Mouse (Mus musculus) embryonic facial prominence, embryonic 10.5 days (tissue): ENCODE results near the gene Hdac9. TPM values are rescaled to one million over a fixed set of nuclear protein-coding genes. Genes with fewer than 3 reads are reported as not detected.

ENCODE experiments used
- DNase-seq: peaks from one replicate; pipeline ENCODE4 v3.0.0-alpha.2; 2017; ENCODE audit warnings: low spot score
- H3K27ac ChIP-seq: fragments of 300-500 bp; sonication (generic); replicated peaks from 2 replicates; pipeline ENCODE4 v1.5.1; 2016; ENCODE audit warnings: mild to moderate bottlenecking
- H3K27me3 ChIP-seq: fragments of 300-500 bp; sonication (generic); replicated peaks from 2 replicates; pipeline ENCODE4 v1.6.1; 2016; ENCODE audit warnings: low read depth, mild to moderate bottlenecking; ENCODE audit not compliant: poor library complexity, severe bottlenecking
- H3K36me3 ChIP-seq: fragments of 300-500 bp; sonication (generic); replicated peaks from 2 replicates; pipeline ENCODE4 v1.6.1; 2016; ENCODE audit warnings: mild to moderate bottlenecking, moderate library complexity
- H3K4me1 ChIP-seq: fragments of 300-500 bp; sonication (generic); 2 replicates; pipeline ENCODE4 v1.6.1; 2016
- H3K4me3 ChIP-seq: fragments of 300-500 bp; sonication (generic); 2 replicates; pipeline ENCODE4 v1.5.1; 2016; ENCODE audit warnings: mild to moderate bottlenecking, moderate library complexity
- H3K9me3 ChIP-seq: fragments of 300-500 bp; sonication (generic); 2 replicates; pipeline ENCODE4 v1.6.1; 2016; ENCODE audit warnings: mild to moderate bottlenecking
- WGBS: fragments of 180-500 bp; shearing (Covaris S2); methylation state at CpG from one replicate; pipeline ENCODE4 v1.1.7; 2016; 5-methylcytosine and 5-hydroxymethylcytosine counted together
- polyA plus RNA-seq: library from polyadenylated mRNA; unstranded; fragments of >200 nt; fragmentation: Nextera tagmentation; extraction: Ambion mirVana; gene quantifications from 2 replicates; pipeline ENCODE4 v1.2.1, GENCODE M21; 2016

Gene Hdac9
- polyA plus RNA-seq, 1 experiment from 2014 or later, result 3.5 TPM

DNA sequence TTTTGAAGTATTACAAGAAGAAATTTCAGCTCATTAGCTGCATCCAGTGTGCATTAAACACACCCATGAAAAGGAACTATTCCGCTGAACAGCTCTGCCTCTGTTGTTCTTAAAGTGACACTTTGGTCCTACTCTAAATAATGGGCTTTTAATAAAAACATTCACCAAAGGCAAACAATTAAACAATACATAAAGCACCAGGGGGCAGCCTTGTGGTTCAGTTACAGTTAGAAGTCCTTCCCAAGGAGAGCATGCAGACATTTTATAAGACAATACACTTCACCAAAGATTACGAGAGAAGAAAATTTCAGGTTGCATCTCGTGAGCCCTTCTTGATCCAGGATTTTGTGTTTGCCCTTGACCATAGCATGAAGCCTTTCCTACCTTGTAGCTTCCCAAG, 715.4 kb downstream of the Hdac9 start:
- 69% methylated on average over 3 of the region's 3 CpGs for WGBS
- H3K4me1 ChIP-seq, result peaks cover 44% of the 10 kb centered on the region
- no peaks in the 10 kb centered on the region for H3K27me3 ChIP-seq
- no peak overlapping the region for H3K4me3 ChIP-seq
- no peaks in the 10 kb centered on the region for H3K36me3 ChIP-seq
- peak; percentile 13 for DNase-seq
- H3K9me3 ChIP-seq, result no peaks in the 10 kb centered on the region
- H3K27ac ChIP-seq, result peak overlapping the region; percentile 80

DNA sequence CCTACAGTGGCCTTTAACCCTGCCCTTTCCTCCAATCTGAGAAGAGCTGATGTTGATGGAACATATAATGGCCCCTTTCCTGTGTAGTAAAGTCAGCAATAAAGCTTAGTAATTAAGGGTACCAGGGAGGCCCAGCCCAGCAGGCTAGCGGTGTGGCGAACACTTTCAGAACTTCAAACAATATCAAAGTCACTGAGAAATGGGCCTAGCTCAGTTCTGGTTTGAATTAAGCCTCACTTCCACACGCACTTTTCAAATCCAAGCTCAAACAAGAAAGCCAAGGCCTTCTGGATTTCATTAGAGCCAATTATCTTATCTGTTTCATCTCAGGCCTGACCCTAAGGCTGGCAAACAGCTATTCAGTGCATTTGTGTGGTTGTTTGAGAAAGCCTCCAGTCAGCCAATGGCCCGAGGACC, 716.9 kb downstream of the Hdac9 start:
- H3K9me3 ChIP-seq, result 0 out of 2 replicates have a peak, but pooled peaks cover 4% of the 10 kb centered on the region
- WGBS, result 20% methylated on average over 4 of the region's 4 CpGs
- no peak overlapping the region for H3K4me3 ChIP-seq
- H3K27me3 ChIP-seq, result no peaks in the 10 kb centered on the region
- H3K27ac ChIP-seq, result no peak overlapping the region; the same call in none of the 2 replicates
- H3K36me3 ChIP-seq, result no peaks in the 10 kb centered on the region
- DNase-seq, result peak; percentile 81
- peaks cover 44% of the 10 kb centered on the region for H3K4me1 ChIP-seq

DNA sequence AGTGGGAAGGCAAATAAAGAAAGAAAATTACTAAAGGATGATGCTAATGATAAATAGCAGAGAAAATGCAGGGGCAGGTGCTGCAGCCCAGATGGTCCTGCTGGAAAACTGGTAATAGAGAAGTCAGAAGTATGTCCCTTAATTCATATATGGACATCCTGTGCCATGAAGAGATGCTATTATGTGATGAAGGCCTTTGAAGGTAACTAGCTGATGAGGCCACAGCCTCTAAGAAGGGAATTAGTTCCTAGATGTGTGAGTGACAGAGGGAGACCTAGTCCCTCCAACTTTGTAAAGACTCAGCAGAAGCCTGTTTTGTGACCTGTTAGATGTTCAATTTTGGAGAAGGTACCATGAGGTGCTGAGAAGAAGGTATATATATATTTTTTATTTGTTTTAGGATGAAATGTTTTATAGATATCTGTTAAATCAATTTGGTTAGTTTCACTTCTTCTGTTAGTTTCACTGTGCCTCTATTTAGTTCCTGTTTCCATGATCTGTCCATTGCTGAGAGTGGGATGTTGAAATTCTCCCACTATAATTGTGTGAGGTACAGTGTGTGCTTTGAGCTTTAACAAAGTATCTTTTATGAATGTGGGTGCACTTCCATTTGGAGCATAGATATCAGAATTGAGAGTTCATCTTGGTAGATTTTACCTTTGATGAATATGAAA, 721.6 kb downstream of the Hdac9 start:
- Histone ChIP-seq H3K27me3 (no peaks in the 10 kb centered on the region), H3K4me3 (no peak overlapping the region), H3K4me1 (peaks cover 13% of the 10 kb centered on the region)

DNA sequence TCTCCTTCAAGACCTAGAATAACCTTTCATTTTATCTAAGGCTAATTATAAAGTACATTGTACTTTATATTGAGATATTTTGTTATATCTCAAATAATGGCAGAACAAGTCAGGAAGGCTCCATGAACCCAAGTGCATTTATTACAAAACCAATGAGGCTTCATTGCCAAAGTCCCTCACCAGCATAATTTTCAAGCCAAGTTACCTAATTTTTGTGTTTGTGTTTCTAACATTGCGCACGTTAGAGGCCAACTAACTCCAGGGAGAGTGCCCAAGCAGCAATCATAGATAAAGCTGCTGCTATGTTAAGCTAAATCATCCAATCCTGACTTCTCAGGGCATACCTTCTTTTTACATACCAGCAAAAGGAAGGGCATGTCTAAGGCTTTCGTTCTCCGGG, 722.8 kb downstream of the Hdac9 start:
- 93% methylated on average over 4 of the region's 4 CpGs for WGBS
- H3K27me3 ChIP-seq, result no peaks in the 10 kb centered on the region
- DNase-seq, result no peak
- peaks cover 2% of the 10 kb centered on the region; the same call in 1 of the 2 replicates for H3K4me1 ChIP-seq
- H3K27ac ChIP-seq, result no peak overlapping the region
- no peaks in the 10 kb centered on the region for H3K36me3 ChIP-seq
- 0 out of 2 replicates have a peak, but pooled peaks cover 4% of the 10 kb centered on the region for H3K9me3 ChIP-seq
- no peak overlapping the region for H3K4me3 ChIP-seq

More for the DNA sequence above, 721.6 kb downstream of the Hdac9 start:
- 0 out of 2 replicates have a peak, but pooled peaks cover 4% of the 10 kb centered on the region for H3K9me3 ChIP-seq
- no peaks in the 10 kb centered on the region for H3K36me3 ChIP-seq
- no peak for DNase-seq
- no peak overlapping the region for H3K27ac ChIP-seq

DNA sequence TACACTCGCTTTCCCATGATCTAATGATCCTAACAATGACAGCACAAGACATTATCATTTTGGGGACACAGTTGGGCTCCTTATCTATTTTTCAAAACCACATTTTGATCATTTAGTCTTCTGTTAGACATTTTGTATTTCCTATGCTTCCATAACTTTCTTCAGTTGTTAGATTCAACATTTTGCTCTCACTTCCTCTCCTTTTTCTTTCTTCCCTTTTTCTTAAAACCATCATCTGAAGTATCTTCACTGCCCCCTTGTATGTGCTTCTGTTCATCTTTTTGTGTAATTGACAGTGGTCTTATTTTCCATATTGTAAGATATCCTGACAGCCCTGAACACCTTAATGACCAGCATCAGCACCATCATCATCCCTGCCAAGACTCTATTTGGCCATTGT, 725.6 kb downstream of the Hdac9 start:
- no peak for DNase-seq
- Histone ChIP-seq H3K36me3 (no peaks in the 10 kb centered on the region), H3K9me3 (0 out of 2 replicates have a peak, but pooled peaks cover 4% of the 10 kb centered on the region), H3K27me3 (no peaks in the 10 kb centered on the region), H3K4me3 (no peak overlapping the region), H3K4me1 (no peaks in the 10 kb centered on the region), H3K27ac (no peak overlapping the region)
- WGBS, result 88% methylated on average over 1 of the region's 1 CpGs

DNA sequence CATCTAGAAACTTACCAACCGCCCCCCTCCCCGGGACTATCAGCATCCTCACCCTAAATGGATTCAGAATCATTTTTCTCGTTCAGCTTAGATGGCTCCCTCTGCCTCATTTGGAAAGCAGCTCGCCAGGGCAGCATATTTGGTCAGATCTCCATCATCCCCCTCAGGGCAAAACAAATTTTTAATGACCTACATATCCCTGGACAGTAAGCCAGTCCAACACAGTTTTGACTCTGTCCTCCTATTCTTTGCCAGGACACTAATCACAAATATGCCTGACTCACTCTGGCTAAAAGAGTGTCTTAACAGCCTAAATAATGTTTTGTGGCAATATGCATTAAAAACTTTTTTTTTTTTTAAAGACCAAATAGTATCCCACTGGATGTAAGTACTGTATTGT, 738.0 kb downstream of the Hdac9 start:
- WGBS, result 80% methylated on average over 4 of the region's 4 CpGs
- no peak overlapping the region for H3K27ac ChIP-seq
- H3K9me3 ChIP-seq, result no peaks in the 10 kb centered on the region
- no peaks in the 10 kb centered on the region for H3K36me3 ChIP-seq
- H3K4me3 ChIP-seq, result no peak overlapping the region
- no peaks in the 10 kb centered on the region for H3K4me1 ChIP-seq
- no peak for DNase-seq
- H3K27me3 ChIP-seq, result no peaks in the 10 kb centered on the region

DNA sequence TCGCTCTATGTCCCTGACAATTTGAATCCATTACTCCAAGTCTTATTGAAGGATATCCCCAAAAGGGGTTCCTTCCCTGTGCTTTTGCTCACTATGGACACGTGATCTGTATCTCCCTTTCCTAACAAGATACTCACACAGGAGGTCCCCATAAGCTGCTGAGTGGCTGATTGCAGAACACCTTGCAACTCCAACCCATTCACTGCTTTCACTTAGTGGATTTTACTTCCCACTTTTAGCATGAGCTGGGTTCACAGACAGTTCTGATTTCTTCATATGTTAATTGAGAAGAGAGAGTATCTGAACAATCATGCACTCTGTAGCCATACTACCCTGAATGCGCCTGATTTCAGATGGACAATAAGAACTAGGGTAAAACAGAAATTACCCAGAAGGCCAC, 740.1 kb downstream of the Hdac9 start:
- 92% methylated on average over 3 of the region's 3 CpGs for WGBS
- H3K27ac ChIP-seq, result no peak overlapping the region
- no peaks in the 10 kb centered on the region for H3K9me3 ChIP-seq
- no peak for DNase-seq
- H3K27me3 ChIP-seq, result no peaks in the 10 kb centered on the region
- no peaks in the 10 kb centered on the region for H3K36me3 ChIP-seq
- H3K4me3 ChIP-seq, result no peak overlapping the region
- H3K4me1 ChIP-seq, result no peaks in the 10 kb centered on the region

DNA sequence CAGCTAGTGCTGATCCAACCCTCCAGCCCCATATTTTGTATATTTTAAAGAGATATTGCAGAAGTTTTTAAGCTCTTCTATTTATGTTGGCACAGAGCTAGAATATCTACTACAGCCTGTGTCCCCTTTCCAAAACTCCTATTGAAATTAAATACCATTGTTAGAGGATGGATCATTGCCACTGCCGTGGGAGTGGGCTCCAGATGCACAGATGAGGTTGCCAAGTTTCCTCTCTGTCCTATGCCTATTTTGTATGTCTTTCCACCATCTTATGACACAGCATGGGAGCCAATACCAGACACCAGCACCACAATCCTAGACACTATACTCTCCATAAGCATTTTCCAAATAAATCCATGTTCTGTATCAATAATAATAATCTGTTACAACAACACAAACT, 743.9 kb downstream of the Hdac9 start:
- no peaks in the 10 kb centered on the region for H3K27me3 ChIP-seq
- no peaks in the 10 kb centered on the region for H3K36me3 ChIP-seq
- no peak overlapping the region for H3K27ac ChIP-seq
- 75% methylated on average over 1 of the region's 1 CpGs for WGBS
- no peak for DNase-seq
- H3K4me1 ChIP-seq, result 0 out of 2 replicates have a peak, but pooled peaks cover 5% of the 10 kb centered on the region
- H3K4me3 ChIP-seq, result no peak overlapping the region
- H3K9me3 ChIP-seq, result no peaks in the 10 kb centered on the region

DNA sequence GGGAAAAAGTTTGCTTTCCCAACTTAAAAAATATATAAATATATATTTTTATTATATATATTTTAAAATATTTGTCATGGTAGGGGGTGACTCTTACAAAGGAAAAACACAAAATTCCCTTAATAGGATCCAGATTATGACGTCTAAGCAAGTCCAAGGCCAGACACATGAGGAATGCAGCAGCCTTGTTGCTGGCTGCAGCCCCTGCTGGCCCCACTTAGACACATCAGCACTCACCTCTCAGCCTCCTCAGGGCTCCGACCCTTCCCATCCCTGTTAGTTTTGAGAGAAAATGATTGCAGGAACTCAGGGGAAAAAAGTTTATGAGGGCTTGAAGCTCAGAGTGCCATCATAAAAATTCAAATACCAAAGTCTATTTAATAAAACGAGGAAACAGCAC, 746.3 kb downstream of the Hdac9 start:
- Histone ChIP-seq H3K27ac (no peak overlapping the region), H3K4me3 (no peak overlapping the region), H3K36me3 (no peaks in the 10 kb centered on the region), H3K27me3 (no peaks in the 10 kb centered on the region), H3K4me1 (0 out of 2 replicates have a peak, but pooled peaks cover 5% of the 10 kb centered on the region), H3K9me3 (no peaks in the 10 kb centered on the region)
- peak; percentile 59 for DNase-seq
- 50% methylated on average over 3 of the region's 3 CpGs for WGBS

DNA sequence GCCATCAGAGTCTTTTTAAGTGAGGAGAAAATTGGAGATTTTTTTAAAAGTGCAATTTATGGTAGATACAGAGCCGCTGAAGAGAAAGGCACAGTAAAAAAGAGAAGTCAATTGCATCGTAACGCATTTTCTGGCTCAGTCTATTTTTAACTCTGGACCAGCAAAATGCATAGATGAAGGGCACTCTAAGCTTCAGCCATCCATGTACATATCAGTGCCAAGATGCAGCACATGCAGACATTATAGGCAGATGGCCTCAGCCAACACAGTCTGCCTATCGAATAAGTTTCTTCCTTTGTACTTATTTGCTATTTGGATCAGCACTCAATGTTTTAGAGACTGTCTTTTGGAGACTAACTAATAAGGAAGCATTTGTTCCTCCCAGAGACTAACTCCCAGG, 751.2 kb downstream of the Hdac9 start:
- Histone ChIP-seq H3K36me3 (no peaks in the 10 kb centered on the region), H3K27ac (no peak overlapping the region), H3K4me3 (no peak overlapping the region), H3K27me3 (no peaks in the 10 kb centered on the region), H3K9me3 (no peaks in the 10 kb centered on the region), H3K4me1 (0 out of 2 replicates have a peak, but pooled peaks cover 7% of the 10 kb centered on the region)
- 88% methylated on average over 4 of the region's 4 CpGs for WGBS
- no peak for DNase-seq

DNA sequence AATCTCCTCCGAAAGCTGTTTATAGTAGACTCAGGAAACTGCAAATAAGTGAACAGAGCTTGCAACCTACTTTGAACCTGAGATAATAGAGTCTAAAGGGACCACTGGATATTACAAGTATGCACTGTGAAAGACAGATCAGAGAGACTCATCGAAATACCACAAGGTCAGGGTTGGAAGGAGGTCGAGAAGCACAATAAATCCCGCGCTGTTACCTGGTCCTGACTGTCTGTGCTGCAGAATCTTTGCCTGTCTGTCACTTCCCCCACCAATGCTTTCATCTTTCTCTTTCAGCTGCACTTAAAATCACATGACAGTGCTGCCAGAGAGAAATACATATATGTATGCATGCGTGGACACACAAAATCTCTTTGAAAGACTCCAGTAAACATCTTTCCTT, 760.6 kb downstream of the Hdac9 start:
- Histone ChIP-seq H3K27me3 (no peaks in the 10 kb centered on the region), H3K27ac (no peak overlapping the region), H3K9me3 (no peaks in the 10 kb centered on the region), H3K4me1 (peaks cover 15% of the 10 kb centered on the region), H3K36me3 (no peaks in the 10 kb centered on the region), H3K4me3 (no peak overlapping the region)
- DNase-seq, result no peak
- WGBS, result 87% methylated on average over 6 of the region's 6 CpGs

DNA sequence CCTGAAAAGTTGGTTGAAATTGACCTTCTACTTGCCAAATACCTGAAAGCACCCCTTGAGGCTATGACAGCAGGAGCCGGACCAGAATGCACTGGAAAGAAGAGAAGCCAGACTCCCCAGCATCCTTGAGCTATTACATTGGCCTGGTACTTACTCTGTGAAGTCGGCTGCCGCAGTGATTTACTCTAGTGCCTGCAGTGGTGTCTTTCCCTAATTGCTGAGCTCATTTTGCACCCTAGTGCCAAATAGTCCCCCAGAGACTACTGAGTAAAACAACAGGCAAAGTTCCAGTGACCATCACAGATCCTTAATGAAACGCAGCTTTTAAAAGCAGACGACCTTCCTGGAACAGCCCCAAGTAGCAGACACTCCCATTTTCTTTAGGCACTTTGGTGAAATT, 761.2 kb downstream of the Hdac9 start:
- H3K27ac ChIP-seq, result no peak overlapping the region
- H3K4me1 ChIP-seq, result peaks cover 20% of the 10 kb centered on the region
- WGBS, result 42% methylated on average over 5 of the region's 5 CpGs
- no peaks in the 10 kb centered on the region for H3K9me3 ChIP-seq
- no peak for DNase-seq
- no peaks in the 10 kb centered on the region for H3K27me3 ChIP-seq
- H3K4me3 ChIP-seq, result no peak overlapping the region
- no peaks in the 10 kb centered on the region for H3K36me3 ChIP-seq

DNA sequence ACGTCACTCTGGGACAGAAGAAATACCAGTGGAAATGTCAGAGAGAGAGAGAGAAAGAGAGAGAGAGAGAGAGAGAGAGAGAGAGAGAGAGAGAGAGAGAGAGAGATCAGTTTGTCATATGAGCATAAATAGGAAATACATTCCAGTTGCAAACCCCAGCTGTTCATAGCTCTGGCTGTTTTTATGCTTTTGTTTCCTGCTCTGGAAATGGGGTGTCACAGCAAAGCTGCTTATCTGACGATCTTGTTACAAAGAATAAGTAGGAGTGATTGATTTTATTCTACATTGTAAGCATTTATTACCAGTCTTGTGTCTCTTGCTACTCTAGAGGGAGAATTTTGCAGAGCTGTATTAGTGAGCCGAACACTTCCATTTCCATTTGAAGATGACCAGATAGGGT, 762.1 kb downstream of the Hdac9 start:
- no peaks in the 10 kb centered on the region for H3K27me3 ChIP-seq
- peaks cover 22% of the 10 kb centered on the region for H3K4me1 ChIP-seq
- H3K4me3 ChIP-seq, result no peak overlapping the region
- H3K27ac ChIP-seq, result no peak overlapping the region
- no peaks in the 10 kb centered on the region for H3K36me3 ChIP-seq
- DNase-seq, result no peak
- WGBS, result 85% methylated on average over 3 of the region's 3 CpGs
- H3K9me3 ChIP-seq, result no peaks in the 10 kb centered on the region
